Mouse (Mus musculus): ENCODE measurements at regions not wholly inside any gene's neighbourhood (a gene's known extent, or its start where the extent isn't known, plus 50 kb on each side); places are given as distances from the start of the nearest gene placed in this dataset.
"Not testable (repeated sequence)": the region's sequence is repeated elsewhere in the genome, so short reads cannot be mapped to it uniquely, and the experiment has no call there.

DNA sequence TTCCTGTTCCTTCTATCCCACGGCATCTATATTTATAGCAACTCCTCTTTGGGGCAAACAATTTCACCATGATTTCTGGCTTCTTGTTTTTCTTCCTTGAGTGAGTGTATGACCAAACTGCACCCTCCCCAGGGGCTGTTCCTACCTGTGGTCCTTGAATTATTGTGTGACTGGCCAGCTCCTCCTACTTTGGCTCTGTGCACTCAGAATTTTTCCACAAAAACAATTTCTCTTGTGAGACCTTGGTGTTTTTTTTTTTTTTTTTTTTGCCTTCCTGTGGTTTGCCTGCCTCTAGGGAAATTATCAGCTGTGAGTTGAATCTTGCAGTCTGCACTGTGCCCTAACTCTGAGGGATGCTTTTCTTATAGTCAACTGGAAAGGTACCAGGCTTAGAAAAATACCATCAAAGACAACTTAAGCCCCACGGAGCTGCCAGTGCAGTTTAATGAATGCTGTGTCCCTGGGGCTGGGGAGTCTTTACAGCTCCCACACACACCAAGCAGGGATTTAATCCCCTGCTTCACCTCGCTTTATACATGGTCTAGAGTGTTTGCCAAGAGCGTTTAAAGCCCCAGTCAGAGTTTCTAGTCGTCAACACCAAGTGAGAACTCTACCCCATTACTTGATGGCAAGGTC is 216.2 kb upstream of the Sesn3 start:
- no peak for DNase-seq (ENCODE audit: low spot score in 2 of 2)

DNA sequence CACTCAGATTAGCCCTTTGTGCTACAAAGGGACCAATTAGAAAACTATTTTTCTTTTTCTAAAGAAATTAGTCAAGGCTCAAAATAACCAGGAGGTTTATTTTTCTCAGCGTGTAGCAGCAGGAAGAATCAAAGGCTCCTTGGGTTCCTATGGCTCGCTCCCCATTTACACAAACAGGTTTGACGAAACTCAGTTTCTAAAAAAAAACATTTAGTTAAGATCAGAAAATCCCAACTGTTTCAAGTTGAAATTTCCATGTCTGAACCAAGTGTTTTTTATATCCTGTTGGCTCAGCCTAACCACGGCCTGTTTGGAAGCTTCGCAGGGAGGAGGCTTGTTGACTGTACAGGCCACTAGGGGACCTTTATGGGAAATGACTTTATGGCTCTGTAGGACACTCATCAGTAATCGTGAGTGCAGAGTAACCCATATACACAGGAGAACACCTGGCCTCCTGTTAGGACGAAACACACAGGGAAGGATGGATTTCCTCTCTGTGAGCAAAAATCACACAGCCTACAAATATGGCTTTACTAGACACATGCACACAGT is 215.6 kb upstream of the Sesn3 start:
- no peak for DNase-seq (ENCODE audit: low spot score in 2 of 2)

DNA sequence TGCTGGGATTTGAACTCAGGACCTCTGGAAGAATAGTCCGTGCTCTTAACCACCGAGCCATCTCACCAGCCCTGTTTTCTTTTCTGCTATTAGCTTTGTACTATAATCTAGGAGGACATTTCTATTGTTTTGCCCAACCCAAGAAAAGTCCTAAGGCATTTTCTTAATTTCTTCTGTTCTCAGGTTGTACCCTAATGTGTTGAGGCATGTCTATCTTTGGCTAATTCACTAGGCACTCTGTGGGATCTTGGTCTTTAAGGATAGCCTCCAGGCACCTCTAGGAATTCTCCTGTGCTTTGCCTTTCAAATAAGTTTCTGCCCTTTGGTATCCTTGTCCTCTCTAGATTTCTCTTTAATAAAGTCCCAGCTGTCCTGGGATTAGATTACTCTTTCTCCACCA is 214.6 kb upstream of the Sesn3 start:
- no peak for DNase-seq (ENCODE audit: low spot score in 2 of 2)

DNA sequence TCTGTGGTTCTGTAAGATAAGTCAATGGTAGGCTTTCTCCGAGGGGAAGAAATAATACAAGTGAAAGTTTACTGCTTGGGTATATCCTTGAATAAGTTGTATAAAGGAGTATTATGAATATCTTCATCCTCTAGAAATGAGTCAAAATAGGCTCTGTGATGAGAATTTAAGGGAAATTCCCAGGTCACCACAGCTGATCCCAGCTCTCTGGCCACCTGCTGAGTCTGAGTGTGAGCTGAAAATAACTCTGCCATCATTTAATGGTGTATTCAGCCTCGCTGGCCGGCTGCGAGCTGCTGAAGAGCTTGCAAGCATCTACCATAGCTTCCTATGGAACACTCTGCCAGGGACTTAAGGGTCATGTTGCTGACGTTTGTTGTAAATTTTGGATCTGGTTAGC is 213.5 kb upstream of the Sesn3 start:
- DNase-seq (ENCODE audit: low spot score in 2 of 2) = no peak

DNA sequence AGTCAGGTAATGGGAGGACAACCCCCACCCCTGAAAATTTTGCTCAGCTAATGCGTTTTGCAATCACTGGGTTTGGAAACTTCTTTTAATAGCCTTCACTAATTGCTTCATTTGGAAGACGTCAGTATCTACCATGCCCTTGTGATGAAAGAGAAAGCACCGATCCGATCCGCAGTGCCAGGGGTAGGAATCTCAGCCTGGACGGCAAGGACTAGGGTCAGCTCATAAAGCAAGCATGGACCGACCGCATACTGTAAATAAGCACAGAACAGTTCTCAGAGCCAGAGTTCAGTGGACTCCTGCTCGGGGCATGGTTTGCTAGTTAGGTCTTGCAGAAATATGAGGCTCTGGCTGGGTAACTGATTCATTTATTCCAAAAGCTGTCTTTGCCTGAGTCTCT is 213.0 kb upstream of the Sesn3 start:
- no peak for DNase-seq (ENCODE audit: low spot score in 2 of 2)

DNA sequence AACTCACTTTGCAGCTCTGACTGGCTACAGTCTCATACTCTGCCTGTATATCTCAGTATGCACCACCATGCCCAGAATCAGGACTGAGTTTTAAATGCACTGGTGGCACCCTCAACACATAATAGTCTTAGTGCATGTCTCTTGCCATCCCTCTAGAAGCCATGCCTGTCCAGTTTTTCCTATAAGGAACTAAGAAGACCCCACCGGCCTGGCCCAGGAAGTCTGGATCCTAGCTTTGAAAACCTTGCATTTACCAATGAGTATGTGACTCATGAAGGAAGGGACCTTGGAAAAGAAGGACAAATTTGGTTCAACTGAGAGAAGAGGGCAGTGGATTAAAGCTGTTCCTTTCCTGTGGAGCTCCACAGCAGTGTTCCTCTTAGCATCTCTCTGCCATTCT is 212.2 kb upstream of the Sesn3 start:
- no peak for DNase-seq (ENCODE audit: low spot score in 2 of 2)

DNA sequence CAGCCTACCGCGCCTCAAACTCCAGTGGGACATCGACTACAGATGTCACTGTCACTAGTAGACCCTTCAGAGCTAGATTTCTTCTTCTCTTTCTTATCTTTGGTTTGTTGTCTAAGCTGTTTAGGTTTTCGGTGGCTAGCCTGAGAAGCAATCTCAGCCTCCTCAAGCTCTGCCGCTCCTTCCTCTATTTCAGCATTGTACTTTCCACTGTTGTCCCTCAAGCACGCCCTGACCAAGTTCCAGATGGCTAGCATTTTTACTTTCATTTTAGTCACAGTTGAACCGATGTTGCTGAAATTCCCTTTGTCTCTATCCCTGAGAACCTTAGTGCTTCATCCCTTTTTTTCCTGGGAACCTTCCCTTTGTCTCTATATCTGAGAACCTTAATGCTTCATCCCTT is 208.1 kb upstream of the Sesn3 start:
- DNase-seq (ENCODE audit: low spot score in 2 of 2) = not testable (repeated sequence)

DNA sequence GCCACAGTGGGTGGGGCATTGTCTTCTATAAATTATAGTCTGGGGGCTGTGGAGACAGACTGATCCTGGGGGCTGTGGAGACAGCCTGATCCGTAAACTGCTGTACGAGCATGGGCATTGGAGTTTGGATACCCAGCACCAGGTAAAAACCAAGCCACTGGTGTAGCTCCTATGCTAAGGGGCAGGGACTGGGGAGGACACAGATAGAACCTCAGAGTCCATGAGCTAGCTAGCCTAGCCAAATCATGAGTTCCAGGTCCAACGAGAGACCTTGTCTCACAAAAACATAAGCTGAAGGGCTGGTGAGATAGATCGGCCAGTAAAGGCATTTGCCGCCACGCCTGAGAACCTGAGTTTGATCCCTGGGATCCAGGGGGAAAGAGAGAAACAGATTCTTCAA is 205.8 kb upstream of the Sesn3 start:
- DNase-seq (ENCODE audit: low spot score in 2 of 2) = no peak

DNA sequence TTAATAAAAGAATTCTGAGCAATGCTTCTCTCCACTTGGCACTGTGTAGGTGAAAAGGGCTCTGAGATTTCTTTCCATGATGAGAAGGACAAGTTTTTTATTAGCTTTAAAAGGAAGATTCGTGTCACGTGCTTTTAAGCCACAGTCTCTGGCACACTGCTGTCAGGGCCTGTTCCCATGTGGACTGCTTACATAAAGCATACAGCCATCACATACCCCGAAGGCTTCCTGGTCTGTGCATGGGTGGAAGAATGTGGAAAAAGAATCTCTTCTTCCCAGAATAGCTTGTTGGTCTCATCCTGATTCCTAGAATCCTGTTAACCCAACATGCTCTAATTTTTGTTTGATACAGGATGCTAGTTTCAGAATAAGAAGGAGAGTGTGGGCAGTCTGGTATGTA is 205.1 kb upstream of the Sesn3 start:
- DNase-seq (ENCODE audit: low spot score in 2 of 2) = no peak

DNA sequence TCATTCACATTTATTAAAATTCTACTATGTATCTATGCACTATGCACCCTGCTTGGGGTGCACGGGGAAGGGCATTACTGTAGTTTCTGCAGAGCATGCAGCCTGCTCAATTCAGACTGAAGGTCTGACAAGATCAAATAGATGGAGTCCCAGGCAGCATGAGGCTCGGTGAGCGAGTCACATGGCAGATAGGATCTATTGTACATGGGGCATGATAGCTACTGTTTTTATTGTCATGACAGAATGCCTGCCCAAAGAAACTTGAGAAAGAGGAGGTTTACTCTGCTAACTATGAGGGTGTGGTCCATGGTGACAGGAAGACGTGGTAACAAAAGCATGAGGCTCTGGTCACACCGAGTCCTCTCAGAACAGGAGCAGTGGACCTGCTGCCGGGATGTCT is 203.1 kb upstream of the Sesn3 start:
- DNase-seq (ENCODE audit: low spot score in 2 of 2) = no peak

DNA sequence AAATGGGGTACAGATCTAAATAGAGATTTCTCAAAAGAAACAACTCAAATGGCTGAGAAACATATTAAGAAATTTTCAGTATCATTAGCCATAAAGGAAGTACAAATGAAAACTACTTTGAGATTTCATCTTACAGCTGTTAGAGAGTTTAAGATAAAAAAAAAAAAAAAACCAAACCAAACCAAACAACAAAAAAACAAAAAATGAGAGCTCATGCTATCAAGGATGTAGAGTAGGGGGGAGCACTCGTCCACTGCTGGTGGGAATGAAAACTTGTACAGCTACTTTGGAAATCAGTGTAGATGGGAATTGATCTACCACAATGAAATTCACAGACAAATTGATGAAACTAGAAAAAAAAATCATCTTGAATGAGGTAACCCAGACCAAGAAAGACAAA is 201.9 kb upstream of the Sesn3 start:
- DNase-seq (ENCODE audit: low spot score in 2 of 2) = no peak

DNA sequence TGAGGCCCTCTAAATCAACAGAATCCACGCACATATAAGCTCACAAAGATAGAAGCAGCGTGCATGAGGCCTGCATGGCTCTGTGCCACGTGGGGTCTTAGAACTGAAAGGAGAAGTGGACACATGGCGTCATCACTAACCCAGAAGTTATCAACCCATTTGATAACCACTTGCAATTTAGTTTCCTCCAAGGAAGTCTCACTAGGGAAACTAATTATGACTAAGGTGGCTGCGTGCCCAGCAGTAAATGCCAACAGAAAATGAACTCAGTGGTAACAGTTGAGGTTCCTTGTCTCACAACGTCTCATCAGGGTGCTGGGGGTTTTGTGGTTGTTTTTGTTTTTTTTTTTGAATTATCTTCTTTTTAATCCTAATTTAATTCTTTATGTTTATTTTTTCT is 200.6 kb upstream of the Sesn3 start:
- no peak for DNase-seq (ENCODE audit: low spot score in 2 of 2)

DNA sequence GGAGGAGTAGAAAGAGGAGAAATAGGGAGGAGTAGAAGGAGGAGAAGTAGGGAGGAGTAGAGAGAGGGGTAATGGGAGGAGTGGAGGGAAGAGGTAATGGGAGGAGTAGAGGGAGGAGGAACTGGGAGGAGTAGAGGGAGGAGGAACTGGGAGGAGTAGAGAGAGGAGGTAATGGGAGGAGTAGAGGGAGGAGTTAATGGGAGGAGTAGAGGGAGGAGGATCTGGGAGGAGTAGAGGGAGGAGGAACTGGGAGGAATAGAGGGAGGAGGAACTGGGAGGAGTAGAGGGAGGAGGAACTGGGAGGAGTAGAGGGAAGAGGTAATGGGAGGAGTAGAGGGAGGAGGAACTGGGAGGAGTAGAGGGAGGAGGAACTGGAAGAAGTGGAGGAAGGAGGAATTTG is 200.0 kb upstream of the Sesn3 start:
- not testable (repeated sequence) for DNase-seq (ENCODE audit: low spot score in 2 of 2)

DNA sequence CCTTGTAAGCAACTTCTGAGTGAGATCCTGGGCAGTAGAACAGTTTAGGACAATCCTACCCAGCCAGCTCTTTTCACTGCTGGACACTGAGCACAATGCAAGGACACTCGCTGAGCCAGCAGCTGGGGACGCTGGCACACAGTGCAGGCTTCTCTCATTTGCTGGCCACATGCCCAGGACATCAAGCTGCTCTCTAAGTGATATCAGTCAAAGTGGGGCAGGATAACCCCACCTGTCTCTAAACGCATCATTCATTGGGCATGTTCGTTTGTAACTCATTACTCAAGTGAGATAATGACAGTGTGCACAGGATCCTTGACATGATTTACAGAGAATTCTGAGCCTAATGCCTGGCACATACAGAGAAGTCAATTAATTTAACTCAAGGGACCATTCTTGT is 199.4 kb upstream of the Sesn3 start:
- DNase-seq (ENCODE audit: low spot score in 2 of 2) = no peak

DNA sequence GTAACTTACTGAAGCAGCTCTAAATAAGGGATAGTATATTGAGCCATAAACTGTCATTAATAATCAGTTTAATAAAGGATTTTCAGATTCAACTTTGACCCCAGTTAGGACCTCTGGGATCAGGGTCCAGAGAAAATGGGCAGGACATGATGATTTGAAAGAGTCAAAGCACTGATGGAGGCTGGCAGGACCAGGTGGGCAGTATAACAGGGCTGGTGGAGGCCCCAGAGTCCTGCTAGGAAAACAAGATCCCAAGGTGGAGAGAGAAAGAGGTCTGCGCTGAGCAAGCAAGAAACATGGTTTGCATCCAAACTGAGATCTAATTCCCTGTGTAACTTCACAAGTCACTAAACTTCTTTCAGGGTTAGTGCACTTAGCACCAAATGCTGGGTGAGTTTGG is 199.0 kb upstream of the Sesn3 start:
- DNase-seq (ENCODE audit: low spot score in 2 of 2) = no peak

DNA sequence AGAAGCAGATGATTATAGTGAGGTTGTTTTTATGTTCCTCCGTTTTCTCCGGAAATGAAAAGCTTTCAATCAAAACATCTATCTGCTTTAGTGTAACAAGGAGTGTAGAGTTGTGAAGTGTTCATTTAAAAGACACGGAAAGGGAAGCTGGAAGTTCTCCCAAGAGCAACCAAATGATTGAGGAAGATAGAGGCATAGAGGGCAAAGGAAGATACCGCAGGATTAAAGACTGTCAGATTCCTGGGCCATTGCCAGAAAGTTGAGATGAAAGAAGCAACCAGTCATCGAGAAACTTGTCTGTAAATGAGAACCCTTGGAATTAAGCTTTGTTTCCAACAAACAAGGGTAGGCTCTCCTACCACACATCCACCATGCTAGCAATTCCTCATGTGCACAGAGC is 198.1 kb upstream of the Sesn3 start:
- no peak for DNase-seq (ENCODE audit: low spot score in 2 of 2)

DNA sequence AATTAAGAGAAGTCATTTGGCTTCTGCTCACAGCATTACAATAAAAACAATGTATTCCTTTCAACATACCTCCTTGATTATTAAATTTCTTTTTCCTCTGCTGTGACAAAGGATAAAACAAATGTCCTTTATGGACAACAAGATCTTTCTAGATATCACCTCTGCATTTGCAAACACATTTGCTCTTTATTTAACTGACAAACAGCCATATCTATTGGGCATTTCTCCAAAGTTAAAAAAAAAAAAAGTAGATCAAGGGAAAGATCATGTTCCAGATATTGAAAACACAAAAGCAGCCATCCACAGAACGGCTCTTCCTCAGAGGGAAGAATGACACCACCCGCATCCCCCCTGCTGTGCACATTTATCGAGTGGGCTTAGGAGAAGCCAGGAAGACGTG is 193.7 kb upstream of the Sesn3 start:
- no peak for DNase-seq (ENCODE audit: low spot score in 2 of 2)

DNA sequence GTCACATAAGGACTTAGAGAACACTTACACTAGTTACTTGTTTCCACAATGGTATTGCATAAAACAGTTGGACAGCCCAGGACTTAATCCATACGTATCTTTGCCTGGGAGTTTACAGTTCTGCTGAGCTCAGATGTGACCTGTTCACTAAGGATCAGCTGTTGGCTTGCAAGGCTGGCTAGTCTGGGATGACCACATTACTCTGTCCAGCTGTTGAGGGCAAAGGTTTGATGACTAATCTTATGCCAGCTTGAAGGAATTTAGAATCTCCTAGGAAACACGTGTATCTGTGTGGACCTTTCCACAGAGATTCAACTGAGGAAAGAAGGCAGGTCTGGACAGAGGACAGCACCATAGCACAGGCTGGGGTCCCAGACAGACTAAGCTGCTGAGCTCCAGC is 188.7 kb upstream of the Sesn3 start:
- no peak for DNase-seq (ENCODE audit: low spot score in 2 of 2)

DNA sequence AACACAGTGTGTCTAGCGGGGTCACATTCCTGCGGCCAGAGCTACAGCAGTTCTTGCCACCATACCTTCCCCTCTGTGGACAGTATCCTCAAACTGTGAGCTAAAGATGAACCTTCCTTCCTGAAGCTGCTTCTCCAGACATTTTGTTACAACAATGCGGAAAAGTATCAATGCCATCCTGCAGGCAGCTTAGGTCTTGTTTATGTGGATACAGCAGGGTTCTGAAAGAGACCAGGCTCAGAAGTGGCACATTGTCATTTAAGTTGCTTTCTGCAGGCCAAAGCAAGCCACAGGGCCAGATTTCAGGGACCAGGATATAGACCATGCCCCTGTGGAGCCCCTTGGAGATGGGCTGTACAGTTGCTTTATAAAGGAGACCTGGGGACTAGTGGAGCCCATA is 188.3 kb upstream of the Sesn3 start:
- DNase-seq (ENCODE audit: low spot score in 2 of 2) = no peak

DNA sequence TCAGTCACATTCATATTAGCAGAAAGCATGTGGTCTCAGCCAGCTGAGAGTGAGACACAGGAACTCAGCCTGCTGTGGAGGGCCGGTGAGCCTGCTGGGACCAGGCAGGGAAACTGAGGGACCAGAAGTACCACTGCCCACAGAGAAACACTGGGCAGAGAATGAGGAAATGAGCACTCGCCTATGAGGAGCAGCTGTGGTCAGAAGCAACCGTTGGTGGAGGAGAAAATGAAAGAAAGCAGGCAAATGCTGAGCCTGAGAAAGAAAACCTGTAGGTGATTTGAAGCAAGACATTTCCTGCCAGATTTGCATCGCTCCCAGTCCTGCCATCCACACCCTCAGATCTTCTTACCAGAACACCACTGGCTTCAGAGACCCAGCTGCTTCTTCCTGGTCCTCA is 187.0 kb upstream of the Sesn3 start:
- DNase-seq (ENCODE audit: low spot score in 2 of 2) = no peak

DNA sequence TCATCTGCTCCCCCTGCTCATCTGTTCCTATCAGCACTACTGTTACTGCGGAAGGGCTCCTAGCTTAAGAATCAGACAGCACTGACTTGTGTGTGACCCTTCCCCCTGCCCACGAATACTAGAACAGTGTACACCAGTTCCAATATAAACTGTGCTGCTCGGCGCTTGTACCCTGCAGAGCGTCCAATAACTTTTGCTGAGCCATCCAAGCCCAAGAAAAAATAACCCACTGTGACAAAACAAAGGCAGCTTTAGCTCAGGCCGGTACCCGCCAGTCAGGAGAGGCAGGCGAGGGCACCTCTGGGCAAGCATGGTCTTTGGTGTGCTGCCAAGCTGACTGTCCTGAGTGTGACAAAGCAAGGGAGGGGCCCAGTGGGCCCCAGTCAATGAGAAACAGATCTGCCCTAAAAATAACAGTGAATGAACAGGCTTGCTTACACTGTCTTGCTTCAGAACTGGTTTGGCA is 185.0 kb upstream of the Sesn3 start:
- no peak for DNase-seq (ENCODE audit: low spot score in 2 of 2)

DNA sequence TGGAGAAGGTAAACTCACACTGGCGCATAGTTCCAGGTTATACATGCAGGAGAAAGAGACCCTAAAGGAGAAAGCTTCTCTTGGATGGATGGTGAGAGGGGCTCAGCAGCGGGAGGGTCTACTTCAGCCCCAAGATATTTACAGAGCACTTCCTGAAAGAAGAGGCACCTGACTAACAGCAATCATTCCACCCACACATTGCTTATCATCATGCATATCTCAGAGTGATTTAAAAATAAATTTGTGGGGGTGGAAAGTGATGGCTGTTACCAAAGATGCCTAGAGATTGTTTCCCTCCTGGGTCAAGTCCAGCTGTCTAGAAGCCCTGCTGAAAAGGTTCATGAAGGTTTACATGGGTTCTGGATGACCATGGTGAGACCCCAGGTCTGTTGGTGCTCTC is 184.4 kb upstream of the Sesn3 start:
- no peak for DNase-seq (ENCODE audit: low spot score in 2 of 2)

DNA sequence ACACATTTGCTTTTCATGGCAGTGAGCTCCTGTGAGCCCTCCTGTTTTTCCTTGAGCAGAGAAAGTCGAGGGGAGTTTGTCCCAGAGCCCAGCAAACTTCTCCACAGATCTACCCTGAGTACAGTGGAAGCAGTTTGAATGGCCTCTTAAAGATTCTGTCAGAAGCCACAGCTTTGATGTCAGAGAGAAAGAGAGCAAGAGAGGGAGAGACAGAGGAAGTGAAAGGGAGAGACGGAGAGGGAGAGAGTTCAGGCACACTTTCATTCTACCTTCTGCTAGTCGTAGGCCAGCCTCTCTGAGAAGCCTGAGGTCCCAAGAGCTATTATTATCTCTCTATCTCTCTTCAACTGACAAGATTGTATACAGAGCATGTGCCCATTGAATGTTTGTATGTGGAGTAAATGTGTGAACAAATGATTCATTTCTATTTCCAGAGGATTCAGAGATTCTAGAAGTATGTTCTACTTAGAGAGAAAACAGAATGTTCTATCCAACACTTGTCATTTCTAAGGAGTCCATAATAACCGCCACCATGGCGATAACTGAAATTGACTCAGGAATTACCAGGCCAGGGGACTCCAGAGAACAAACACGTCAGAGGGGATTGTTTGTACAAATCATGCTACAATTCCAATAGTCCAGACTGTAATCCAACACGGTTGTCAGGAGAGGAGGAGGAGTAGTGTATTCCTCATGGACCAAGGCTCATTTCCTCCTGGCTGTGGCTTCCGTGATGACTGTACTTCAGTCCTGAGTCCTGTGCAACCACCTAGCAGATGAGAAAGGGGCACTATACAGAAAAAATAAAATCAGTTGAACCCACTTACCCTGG is 183.6 kb upstream of the Sesn3 start:
- DNase-seq (ENCODE audit: low spot score in 2 of 2) = no peak

Data from spleen, postnatal 14 days (tissue).